Mouse (Mus musculus) lung, postnatal 0 days (tissue): Measurements from ENCODE around the gene Ikzf1. TPM values are rescaled to one million over a fixed set of nuclear protein-coding genes. Genes with fewer than 3 reads are reported as not detected.

Experiments used
- ATAC-seq: fragments of 200-750 bp; cut with Nextera tagmentation; 2 replicates; pipeline ENCODE4 v1.8.0; 2017; ENCODE audit warnings: moderate library complexity
- DNase-seq: peaks from one replicate; pipeline ENCODE4 v3.0.0-alpha.2; 2016; ENCODE audit warnings: low spot score
- H3K27ac ChIP-seq: fragments of 300-500 bp; sonication (generic); 2 replicates; pipeline ENCODE4 v1.5.1; 2014; ENCODE audit warnings: antibody characterized with exemption, mild to moderate bottlenecking, low read length, mixed read lengths
- H3K27me3 ChIP-seq: fragments of 300-500 bp; sonication (generic); replicated peaks from 2 replicates; pipeline ENCODE4 v1.6.1; 2014; ENCODE audit warnings: low read length, mixed read lengths; ENCODE audit not compliant: insufficient read depth
- H3K36me3 ChIP-seq: fragments of 300-500 bp; sonication (generic); 2 replicates; pipeline ENCODE4 v1.6.1; 2014; ENCODE audit warnings: low read length, mixed read lengths; ENCODE audit not compliant: insufficient read depth
- H3K4me1 ChIP-seq: fragments of 300-500 bp; sonication (generic); 2 replicates; pipeline ENCODE4 v1.6.1; 2014; ENCODE audit warnings: antibody characterized with exemption, low read depth, low read length, mixed read lengths; ENCODE audit not compliant: insufficient read depth
- H3K4me2 ChIP-seq: fragments of 300-500 bp; sonication (generic); replicated peaks from 2 replicates; pipeline ENCODE4 v1.6.1; 2014; ENCODE audit warnings: low read depth, mild to moderate bottlenecking, low read length, moderate library complexity, mixed read lengths
- H3K4me3 ChIP-seq: fragments of 300-500 bp; sonication (generic); 2 replicates; pipeline ENCODE4 v1.5.1; 2014; ENCODE audit warnings: low read depth, low read length
- H3K9ac ChIP-seq: fragments of 300-500 bp; sonication (generic); replicated peaks from 2 replicates; pipeline ENCODE4 v1.6.1; 2014; ENCODE audit warnings: low read depth, mild to moderate bottlenecking
- H3K9me3 ChIP-seq: fragments of 300-500 bp; sonication (generic); 2 replicates; pipeline ENCODE4 v1.6.1; 2016; ENCODE audit warnings: low read length, mixed read lengths
- CTCF ChIP-seq: IDR thresholded peaks from 2 replicates; pipeline ENCODE4 v1.5.1; 2016; ENCODE audit warnings: antibody characterized with exemption, mild to moderate bottlenecking
- EP300 ChIP-seq: IDR thresholded peaks from 2 replicates; pipeline ENCODE4 v1.6.1; 2016; ENCODE audit warnings: antibody characterized with exemption, mild to moderate bottlenecking, control low read depth
- WGBS: fragments of 180-500 bp; shearing (Covaris S2); extraction: QIAGEN DNeasy Blood & Tissue Kit; methylation state at CpG from one replicate; pipeline ENCODE4 v1.1.7; 2014; 5-methylcytosine and 5-hydroxymethylcytosine counted together
- polyA plus RNA-seq: library from polyadenylated mRNA; unstranded; fragments of >200 nt; fragmentation: Nextera tagmentation; extraction: Ambion mirVana; gene quantifications from 2 replicates; pipeline ENCODE4 v1.2.1, GENCODE M21; 2015

Ikzf1 gene
- polyA plus RNA-seq, 1 experiment from 2014 or later: 1.7 TPM

- TF ChIP-seq CTCF (no peak), EP300 (no peak)
- Histone ChIP-seq H3K4me1 (no peaks in the 10 kb centered on the region), H3K4me2 (no peak overlapping the region), H3K9ac (no peak overlapping the region), H3K4me3 (no peak overlapping the region), H3K27me3 (no peaks in the 10 kb centered on the region), H3K27ac (no peak overlapping the region), H3K36me3 (no peaks in the 10 kb centered on the region), H3K9me3 (no peaks in the 10 kb centered on the region)
- WGBS: 64% methylated on average over 5 of the region's 5 CpGs
- DNase-seq (no peak), ATAC-seq (no peak)
These were observed 119.6 kb downstream of the Ikzf1 start for GRCm38 (mm10) chr11:11804421-11804820.

- Histone ChIP-seq H3K9me3 (no peaks in the 10 kb centered on the region), H3K4me1 (no peaks in the 10 kb centered on the region), H3K4me3 (no peak overlapping the region), H3K4me2 (no peak overlapping the region), H3K27me3 (no peaks in the 10 kb centered on the region), H3K9ac (no peak overlapping the region), H3K27ac (no peak overlapping the region), H3K36me3 (no peaks in the 10 kb centered on the region)
- WGBS: 64% methylated on average over 4 of the region's 4 CpGs
- TF ChIP-seq EP300: no peak
- DNase-seq (no peak), ATAC-seq (no peak)
These were observed 121.1 kb downstream of the Ikzf1 start for GRCm38 (mm10) chr11:11805951-11806350.

DNA sequence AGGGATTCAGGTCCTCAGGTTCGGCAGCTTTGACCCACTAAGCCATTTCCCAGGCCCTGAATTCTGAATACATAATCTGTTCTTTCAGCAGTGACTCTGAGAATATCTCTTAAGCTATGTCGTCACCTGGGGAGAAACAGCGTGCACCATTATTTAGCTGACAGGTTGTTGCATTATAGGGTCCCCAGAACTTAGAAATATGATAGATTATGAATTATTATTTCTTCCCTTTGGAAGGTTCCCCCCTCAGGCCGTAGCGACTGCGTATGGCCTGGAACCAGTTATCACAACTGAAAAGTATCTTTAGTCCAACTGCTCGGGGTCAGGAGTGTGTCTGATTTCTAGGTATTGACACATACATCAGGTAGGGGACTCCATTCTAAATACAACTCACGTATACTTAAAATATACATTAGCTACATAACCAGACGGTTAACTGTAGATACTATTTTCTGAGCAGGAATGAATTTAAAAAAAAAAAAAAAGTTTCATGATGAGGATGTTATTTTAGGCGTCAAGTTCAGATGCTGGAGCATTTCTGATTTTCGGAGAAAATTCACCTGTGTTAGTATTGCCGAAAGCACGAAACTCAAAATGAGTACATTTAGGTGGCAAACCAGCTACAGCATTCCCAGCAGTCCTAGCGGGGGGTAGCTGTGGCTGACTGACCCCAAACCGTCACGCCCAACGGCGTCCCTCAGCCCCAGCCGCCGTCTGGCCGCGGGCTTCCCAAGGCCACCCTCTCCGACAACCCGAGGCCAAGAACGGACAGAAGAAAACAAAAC is 123.4 kb downstream of the Ikzf1 start:
- H3K4me2 ChIP-seq: peak overlapping the region; percentile 89
- TF ChIP-seq CTCF (no peak), EP300 (no peak)
- peak overlapping the region; percentile 54; the same call in 1 of the 2 replicates for H3K27ac ChIP-seq
- H3K9me3 ChIP-seq: no peaks in the 10 kb centered on the region
- H3K9ac ChIP-seq: peak overlapping the region; percentile 43; the same call in 1 of the 2 replicates
- H3K27me3 ChIP-seq: no peaks in the 10 kb centered on the region
- peak overlapping the region; percentile 69 for H3K4me3 ChIP-seq
- 6% methylated on average over 25 of the region's 25 CpGs for WGBS
- no peaks in the 10 kb centered on the region for H3K36me3 ChIP-seq
- DNase-seq (no peak), ATAC-seq (no peak; the same call in 1 of the 2 replicates)
- no peaks in the 10 kb centered on the region for H3K4me1 ChIP-seq

DNA sequence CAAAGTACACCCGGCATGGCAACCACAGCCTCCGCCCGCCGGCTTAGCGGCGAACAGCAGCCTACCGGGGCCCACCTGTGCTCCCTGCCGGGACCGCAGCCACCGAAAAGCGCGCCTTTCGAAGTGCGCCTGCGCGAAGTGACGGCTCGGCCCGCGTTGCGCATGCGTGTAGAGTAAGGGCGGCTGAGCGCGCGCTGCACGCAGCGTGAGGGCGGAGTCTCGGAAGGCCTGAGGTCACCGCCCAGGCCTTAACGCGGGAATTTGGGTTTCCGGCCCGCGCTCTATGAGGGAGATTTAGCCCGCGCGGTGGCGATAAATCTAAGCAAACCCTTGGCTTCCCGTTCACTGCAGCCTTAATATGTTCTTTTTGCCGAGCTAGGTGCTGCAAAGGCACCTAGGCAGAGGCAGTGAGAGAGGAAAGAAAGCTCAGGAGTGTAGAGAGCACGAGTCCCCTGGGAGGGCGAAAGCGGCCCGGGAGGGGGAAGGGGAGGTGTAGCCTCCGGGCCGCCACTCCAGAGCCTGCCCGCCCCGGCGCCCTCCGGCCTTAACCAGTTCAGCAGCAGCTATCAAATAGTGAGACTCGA is 124.1 kb downstream of the Ikzf1 start, which contains the start of gene Fignl1:
Fignl1 (minus strand) TSS at position 143 of the 584 bp plus-strand sequence.
- peak within 1 kb of the TSS; percentile 69 for H3K9ac ChIP-seq
- H3K4me1 ChIP-seq: no peaks in the 10 kb centered on the region
- no peaks in the 10 kb centered on the region for H3K36me3 ChIP-seq
- peak within 1 kb of the TSS; percentile 69 for H3K4me3 ChIP-seq
- H3K9me3 ChIP-seq: no peaks in the 10 kb centered on the region
- peak within 1 kb of the TSS; percentile 89 for H3K4me2 ChIP-seq
- peak; percentile 98 for DNase-seq
- no peak for TF ChIP-seq EP300
- TF ChIP-seq CTCF: peak; percentile 44
- ATAC-seq: peak; percentile 98
- under 1% methylated on average over 52 of the region's 53 CpGs for WGBS
- H3K27ac ChIP-seq: peak within 1 kb of the TSS; percentile 92
- no peaks in the 10 kb centered on the region for H3K27me3 ChIP-seq

- no peaks in the 10 kb centered on the region for H3K36me3 ChIP-seq
- H3K4me1 ChIP-seq: no peaks in the 10 kb centered on the region
- DNase-seq: peak; percentile 50
- H3K27ac ChIP-seq: peak overlapping the region; percentile 92
- no peak for ATAC-seq
- H3K4me2 ChIP-seq: peak overlapping the region; percentile 89
- H3K27me3 ChIP-seq: no peaks in the 10 kb centered on the region
- no peak for TF ChIP-seq CTCF
- no peak for TF ChIP-seq EP300
- H3K9ac ChIP-seq: peak overlapping the region; percentile 69
- H3K4me3 ChIP-seq: peak overlapping the region; percentile 69
- H3K9me3 ChIP-seq: no peaks in the 10 kb centered on the region
- WGBS: 7% methylated on average over 11 of the region's 11 CpGs
These were observed 124.8 kb downstream of the Ikzf1 start for GRCm38 (mm10) chr11:11809404-11810175.

DNA sequence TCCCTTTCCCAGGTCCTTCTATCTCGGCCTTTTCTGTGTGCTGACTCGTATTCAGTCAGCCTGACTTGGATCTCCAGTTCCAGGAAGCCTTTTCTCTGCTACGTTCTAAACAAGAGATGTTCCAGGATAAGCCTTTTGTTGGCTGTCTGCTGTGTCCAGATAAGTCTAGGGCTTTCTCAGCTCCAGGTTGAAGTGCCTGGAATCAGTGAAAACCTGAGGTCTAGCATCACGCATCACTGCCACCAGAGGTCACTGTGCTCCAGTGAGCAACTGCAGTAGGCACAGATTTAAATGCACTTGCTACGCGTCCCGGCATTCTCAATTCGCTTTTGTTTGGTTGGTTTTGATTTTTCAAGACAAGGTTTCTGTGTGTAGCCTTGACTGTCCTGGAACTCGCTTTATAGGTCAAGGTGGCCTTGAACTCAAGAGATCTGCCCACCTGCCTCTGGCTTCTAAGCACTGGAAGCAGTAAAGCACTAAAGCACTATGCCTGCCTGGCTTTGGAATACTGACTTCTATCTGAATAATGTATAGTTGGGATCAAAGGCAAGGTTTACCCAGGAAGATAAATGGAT is 127.2 kb downstream of the Ikzf1 start:
- TF ChIP-seq CTCF: peak; percentile 96
- TF ChIP-seq EP300: no peak
- peak overlapping the region; percentile 22; the same call in 1 of the 2 replicates for H3K4me2 ChIP-seq
- DNase-seq (peak; percentile 85), ATAC-seq (peak; percentile 21; the same call in 1 of the 2 replicates)
- WGBS: 16% methylated on average over 9 of the region's 9 CpGs
- no peaks in the 10 kb centered on the region for H3K27me3 ChIP-seq
- H3K36me3 ChIP-seq: no peaks in the 10 kb centered on the region
- no peaks in the 10 kb centered on the region for H3K9me3 ChIP-seq
- no peak overlapping the region for H3K4me3 ChIP-seq
- no peak overlapping the region for H3K27ac ChIP-seq
- no peaks in the 10 kb centered on the region for H3K4me1 ChIP-seq
- H3K9ac ChIP-seq: no peak overlapping the region
